Mouse (Mus musculus): ENCODE measurements at regions not wholly inside any gene's neighbourhood (a gene's known extent, or its start where the extent isn't known, plus 50 kb on each side); places are given as distances from the start of the nearest gene placed in this dataset.

- TF ChIP-seq CTCF (IDR thresholded peaks at IDR 0.05; ENCODE audit: low read depth, low read length), result no peak
- TF ChIP-seq POLR2A (IDR thresholded peaks at IDR 0.05; ENCODE audit: insufficient read depth, low read length), result no peak
- TF ChIP-seq EP300 (IDR thresholded peaks at IDR 0.05; ENCODE audit: insufficient read depth, low read depth, low read length), result no peak
Measured at GRCm38 (mm10) chr7:87148681-87149080, 97.2 kb upstream of the Nox4 start.

All from ES-Bruce4 (cell line).